Mouse (Mus musculus): ENCODE measurements around the gene Mob3c.
A peak's percentile ranks its signal among the peaks of the same experiment; 100 is the strongest.

Gene Mob3c

GRCm38 (mm10) chr4:115835576-115835975 lies 7.7 kb downstream of the Mob3c start:
- DNase-seq, result no peak

DNA sequence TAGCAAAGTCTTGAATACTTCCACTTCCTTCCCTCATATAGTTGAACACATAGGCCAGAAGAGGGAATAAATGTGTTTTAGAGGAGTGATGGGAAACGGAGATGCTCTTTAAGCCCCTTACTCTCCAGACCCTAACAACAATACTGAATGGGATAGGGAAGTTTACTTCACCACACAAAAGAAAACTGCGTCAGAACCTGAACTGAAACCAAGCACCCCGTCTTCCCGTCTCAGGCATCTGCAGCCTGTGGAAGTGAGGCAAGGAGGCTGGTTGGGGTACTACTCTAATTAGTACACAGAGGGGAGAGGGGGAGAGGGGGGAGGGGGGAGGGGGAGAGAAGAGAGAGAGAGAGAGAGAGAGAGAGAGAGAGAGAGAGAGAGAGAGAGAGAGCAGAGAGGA lies 10.3 kb downstream of the Mob3c start:
- no peak for DNase-seq

- DNase-seq, result peak; percentile 94
These were observed 11.1 kb downstream of the Mob3c start, which contains the start of gene Mknk1 for GRCm38 (mm10) chr4:115838696-115839641. Gene Mknk1 (plus strand): TSS chr4:115839198.

- no peak for DNase-seq
These were observed 12.1 kb downstream of the Mob3c start for GRCm38 (mm10) chr4:115839956-115840355.

- no peak for DNase-seq
These were observed 12.9 kb downstream of the Mob3c start for GRCm38 (mm10) chr4:115840842-115841241.

DNA sequence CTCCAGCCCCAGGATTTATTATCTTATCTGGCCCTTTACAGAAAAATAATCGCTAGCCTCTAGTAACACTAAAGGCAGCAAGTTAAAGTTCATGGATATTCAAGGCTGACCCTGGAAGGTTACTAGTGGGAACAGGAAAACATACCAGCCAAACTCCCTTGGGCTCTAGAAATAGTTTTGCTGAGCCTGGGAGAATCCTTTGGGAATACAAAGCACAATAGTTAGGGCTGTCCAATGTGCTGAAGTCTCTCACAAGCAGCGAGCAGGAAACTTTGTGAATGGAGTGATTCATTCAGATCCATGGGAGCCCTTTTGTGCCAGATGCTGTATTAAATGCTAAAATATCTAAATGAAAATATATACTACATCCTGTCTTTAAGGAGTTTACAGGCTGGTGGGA lies 18.8 kb downstream of the Mob3c start:
- no peak for DNase-seq

DNA sequence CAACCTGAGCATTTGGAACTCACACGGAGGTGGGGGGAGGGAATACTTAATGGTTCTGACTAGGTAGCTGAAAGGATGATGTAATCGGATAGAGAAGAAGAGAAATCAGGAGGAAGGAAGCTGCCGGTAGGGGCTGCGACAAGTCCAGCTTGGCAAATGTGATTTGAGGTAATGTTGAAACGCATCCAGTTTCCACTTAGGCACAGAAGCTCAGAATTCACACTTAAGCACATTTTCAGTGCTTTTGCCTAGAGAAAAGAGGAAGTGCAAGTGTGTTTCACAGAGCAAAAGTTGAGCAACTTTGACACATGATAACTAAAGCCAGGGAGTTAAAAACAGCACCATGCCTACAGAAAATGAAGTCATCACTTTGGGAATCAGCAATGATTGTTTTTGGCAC lies 19.5 kb downstream of the Mob3c start:
- DNase-seq, result no peak

GRCm38 (mm10) chr4:115848083-115848482 lies 20.2 kb downstream of the Mob3c start:
- DNase-seq, result no peak

GRCm38 (mm10) chr4:115848990-115849677 lies 21.2 kb downstream of the Mob3c start:
- DNase-seq, result no peak

DNA sequence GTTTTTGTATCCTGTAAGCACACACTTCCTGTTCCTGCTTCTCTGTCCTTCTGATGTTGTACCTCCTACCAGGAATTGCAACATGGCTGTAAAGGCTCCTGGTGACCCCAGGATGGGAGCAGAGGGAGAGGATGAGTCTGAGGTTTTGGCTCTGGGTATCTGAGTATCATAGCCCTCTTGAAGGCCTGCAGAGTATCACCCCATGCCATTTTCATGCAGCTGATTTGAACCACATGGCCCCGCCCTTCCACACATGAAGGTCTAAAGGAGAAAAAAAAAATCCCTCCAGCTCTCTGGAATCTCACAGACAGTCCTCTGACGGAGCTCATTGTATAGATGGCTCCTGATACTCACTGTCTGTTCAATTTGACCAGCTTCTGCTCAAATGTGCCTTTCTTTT lies 22.2 kb downstream of the Mob3c start:
- no peak for DNase-seq

DNA sequence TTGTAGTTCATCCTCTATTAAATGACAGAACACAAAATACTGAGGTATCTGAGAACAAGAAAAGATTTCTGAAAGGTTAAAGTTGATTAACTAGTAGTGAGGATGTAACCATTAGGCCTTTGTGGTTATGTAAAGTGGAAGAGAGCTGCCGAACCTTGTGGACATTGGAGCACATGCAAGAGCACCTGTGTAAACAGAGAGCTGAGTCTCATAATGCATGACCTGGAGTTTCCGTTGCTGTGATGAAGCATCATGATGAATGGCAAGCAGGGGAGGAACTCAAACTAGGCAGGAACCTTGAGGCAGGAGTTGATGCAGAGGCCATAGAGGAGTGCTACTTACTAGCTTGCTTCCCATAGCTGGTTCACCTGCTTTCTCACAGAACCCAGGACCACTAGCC lies 22.7 kb downstream of the Mob3c start:
- no peak for DNase-seq

DNA sequence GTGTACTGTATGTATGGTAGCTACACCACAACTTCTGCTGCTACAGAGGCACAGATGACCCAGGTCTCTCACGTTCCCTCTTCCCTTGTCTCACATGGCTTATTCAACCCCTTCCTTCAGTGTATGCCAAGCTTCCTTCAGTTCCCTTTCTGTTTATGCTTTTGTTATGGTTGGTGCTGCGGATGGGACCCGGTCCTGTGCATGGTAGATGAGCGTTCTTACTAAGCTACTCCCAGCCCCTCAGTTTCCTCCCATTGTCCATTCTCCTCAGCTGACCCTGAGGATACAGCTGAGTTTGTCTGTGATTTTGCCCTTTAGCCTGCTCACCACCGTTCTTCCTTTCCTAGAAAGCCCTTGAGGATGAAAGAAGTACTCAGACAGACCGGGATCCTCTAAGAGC lies 23.7 kb downstream of the Mob3c start:
- DNase-seq, result peak; percentile 39

DNA sequence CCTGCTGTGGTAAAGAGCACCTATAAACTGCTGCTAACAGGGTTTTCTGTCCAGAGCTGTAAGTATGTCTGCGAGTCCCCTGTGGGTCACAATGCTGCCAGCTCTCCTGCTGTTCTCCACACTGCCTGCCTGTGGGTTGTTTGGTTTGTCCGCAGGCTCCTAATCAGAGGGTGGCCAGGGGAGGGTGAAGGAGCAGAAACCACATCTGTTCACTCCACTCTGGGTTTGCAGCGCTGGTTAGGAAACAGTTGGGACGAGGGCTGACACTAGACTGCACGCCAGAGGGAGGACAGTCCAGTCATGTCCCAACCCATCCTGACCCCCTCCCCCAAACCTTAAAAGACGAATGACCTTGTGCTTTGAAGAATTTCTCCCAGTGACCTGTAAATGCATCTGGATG lies 27.2 kb downstream of the Mob3c start:
- no peak for DNase-seq

GRCm38 (mm10) chr4:115855609-115856008 lies 27.7 kb downstream of the Mob3c start:
- no peak for DNase-seq

- no peak for DNase-seq
These were observed 28.4 kb downstream of the Mob3c start for GRCm38 (mm10) chr4:115856282-115856681.

GRCm38 (mm10) chr4:115857293-115857883 lies 29.5 kb downstream of the Mob3c start:
- DNase-seq, result no peak

DNA sequence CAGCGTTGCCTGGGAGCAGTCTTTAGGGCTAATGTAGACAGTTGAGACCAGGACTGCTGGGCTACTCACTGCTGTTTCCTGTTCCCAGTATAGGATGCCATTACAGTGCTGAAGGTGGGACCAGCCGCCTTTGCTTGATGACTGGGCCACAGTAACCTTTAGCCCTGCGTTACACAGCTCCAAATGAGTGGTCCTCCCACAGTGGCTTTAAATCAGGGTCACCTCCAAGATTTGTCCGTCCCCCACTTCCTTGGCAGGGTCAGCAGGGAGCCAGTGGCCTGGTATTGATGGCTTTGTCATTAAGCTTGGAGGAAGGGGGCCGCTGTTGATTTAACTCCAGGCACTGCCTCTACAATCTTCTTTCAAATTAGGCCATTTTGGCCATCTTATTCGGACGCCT lies 35.5 kb downstream of the Mob3c start:
- DNase-seq, result no peak

- no peak for DNase-seq
These were observed 36.0 kb downstream of the Mob3c start for GRCm38 (mm10) chr4:115863880-115864279.

DNA sequence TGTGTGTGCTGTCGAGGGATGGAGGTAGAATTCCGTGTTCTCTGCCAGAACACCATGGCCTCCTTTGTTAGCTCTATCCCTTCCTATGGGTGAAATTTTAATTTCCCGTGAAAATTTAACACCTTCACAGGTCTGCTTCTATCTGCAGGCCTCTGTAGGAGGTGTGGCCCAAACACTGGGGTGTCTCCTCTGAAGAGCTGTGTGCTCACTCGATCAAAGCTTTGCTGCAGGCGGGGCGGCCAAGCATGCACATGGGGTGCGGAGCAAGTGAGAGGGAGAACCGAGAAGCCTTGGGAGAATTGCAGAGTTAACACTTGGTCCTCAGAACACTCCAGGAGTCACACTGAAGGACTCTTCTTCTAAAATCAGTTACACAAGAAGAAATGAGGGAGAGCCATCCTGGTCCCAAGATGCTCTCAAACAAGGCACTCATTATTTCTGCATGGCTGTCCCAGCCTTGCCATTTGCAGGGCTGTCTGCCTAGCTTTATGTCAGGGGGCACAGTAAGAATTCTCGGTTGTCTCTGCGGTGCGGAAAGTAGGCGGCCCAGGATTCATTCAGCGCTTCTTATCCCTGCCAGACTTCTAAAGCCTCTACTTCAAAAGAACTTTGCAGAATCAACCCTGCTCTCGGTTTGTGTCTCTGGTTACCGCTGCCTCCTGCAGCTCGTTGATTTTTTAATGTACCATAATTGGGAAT lies 41.8 kb downstream of the Mob3c start:
- DNase-seq, result no peak

DNA sequence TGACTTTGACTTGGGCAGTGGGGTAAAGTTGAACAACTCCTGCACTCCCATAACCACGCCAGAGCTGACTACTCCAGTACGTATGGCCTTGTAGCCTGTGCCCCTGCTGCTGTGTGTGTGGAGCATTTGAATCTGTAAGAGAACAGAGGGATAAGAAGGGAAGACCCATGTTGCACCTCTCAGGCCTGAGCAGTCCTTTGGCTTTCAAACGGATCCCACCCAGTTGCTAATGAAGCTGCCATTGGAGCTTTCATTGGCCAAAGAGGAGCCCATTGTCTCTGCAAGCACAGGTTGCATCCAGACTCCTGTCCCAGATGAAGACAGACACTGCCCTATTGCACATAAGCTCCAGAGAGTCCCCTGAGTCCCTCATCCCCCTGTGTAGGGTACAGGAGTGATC lies 45.3 kb downstream of the Mob3c start:
- DNase-seq, result no peak

DNA sequence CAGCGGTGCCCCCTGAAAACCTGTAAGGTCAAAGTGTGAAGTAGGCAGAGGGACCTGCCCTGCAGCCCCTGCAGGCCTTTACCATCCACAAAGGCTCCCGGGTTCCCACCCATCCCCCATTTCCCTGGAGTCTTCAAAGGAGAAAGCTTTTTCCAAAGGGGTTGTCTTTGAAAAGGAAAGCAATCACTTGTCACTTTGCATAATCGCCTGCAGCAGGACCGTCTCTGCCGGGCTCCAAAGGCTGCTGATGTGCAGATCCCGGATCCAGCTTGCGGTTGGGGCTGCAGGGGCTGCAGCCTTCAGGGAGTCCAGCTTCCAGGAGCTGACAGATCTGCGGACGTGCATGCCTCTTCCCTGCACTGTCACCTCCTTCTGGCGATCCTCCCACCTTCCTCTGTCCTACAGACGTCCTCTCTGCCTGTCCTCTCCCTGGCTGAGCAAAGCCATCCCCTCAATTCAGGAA lies 50.4 kb downstream of the Mob3c start:
- DNase-seq, result peak; percentile 19

GRCm38 (mm10) chr4:115878828-115879227 lies 50.9 kb downstream of the Mob3c start:
- DNase-seq, result no peak

GRCm38 (mm10) chr4:115881183-115881582 lies 53.3 kb downstream of the Mob3c start:
- DNase-seq, result no peak
